Mouse (Mus musculus): ENCODE data around the gene Fkbp8.

GRCm38 (mm10) chr8:70547762-70548161 lies 20.2 kb downstream of the Fkbp8 start:
- TF ChIP-seq ZKSCAN1 (IDR thresholded peaks at IDR 0.05; ENCODE audit: borderline replicate concordance, low read depth, low read length) (no peak), ZMIZ1 (IDR thresholded peaks at IDR 0.05; ENCODE audit: low read depth, low read length) (no peak), TBP (conservative IDR thresholded peaks at IDR 0.05; ENCODE audit: low read depth, low read length) (no peak), E2F4 (IDR thresholded peaks at IDR 0.05; ENCODE audit: insufficient replicate concordance, low read depth, low read length) (no peak), USF2 (conservative IDR thresholded peaks at IDR 0.05; ENCODE audit: low read depth, low read length) (no peak), EP300 (IDR thresholded peaks at IDR 0.05; ENCODE audit: low read length) (no peak), USF1 (IDR thresholded peaks at IDR 0.05; ENCODE audit: low read depth, low read length) (no peak)
